Mouse (Mus musculus): ENCODE measurements around the gene Astn1. TPM values are rescaled to one million over a fixed set of nuclear protein-coding genes. Genes with fewer than 3 reads are reported as not detected.

The Astn1 gene
- polyA plus RNA-seq (2012; rRNA removed) (3.1 and 3.8 TPM in 2 replicates), polyA plus RNA-seq (2014; fragmentation: Nextera tagmentation; extraction: Ambion mirVana) (3.1 and 4.0 TPM in 2 replicates)

- H3K4me1 ChIP-seq (ENCODE audit: control insufficient read depth, insufficient read depth, low read length) = 0 out of 2 replicates have a peak, but pooled peaks cover 3% of the 10 kb centered on the region
- no peak for TF ChIP-seq POLR2A (IDR thresholded peaks at IDR 0.05; ENCODE audit: borderline replicate concordance, extremely low read depth, insufficient read depth, insufficient read length)
- ATAC-seq (ENCODE audit: low FRiP score, low read depth) (no peak), DNase-seq (ENCODE audit: low spot score) (no peak)
- no peaks in the 10 kb centered on the region for H3K9me3 ChIP-seq (ENCODE audit: control insufficient read depth, low read length)
- H3K4me2 ChIP-seq (replicated peaks; ENCODE audit: low read depth, low read length, severe bottlenecking) = peak within 1 kb of the TSS; percentile 65
- peaks cover 18% of the 10 kb centered on the region for H3K27me3 ChIP-seq (ENCODE audit: control insufficient read depth, insufficient read depth, low read length)
- H3K4me3 ChIP-seq (replicated peaks; ENCODE audit: low read length) = peak within 1 kb of the TSS; percentile 40
- WGBS = 0% methylated on average over 2 of the region's 2 CpGs
- peak within 1 kb of the TSS; percentile 59 for H3K9ac ChIP-seq (ENCODE audit: low read depth, low read length, severe bottlenecking)
- H3K27ac ChIP-seq (replicated peaks; ENCODE audit: low read depth, low read length) = no peak within 1 kb of the TSS
- H3K36me3 ChIP-seq (ENCODE audit: control insufficient read depth, insufficient read depth, low read length) = no peaks in the 10 kb centered on the region
Observed at GRCm38 (mm10) chr1:158361964-158362291, at the start of gene Astn1. Gene Astn1, plus strand, starts transcription at chr1:158362273.

GRCm38 (mm10) chr1:158323325-158323724, 38.7 kb upstream of the Astn1 start:
- Histone ChIP-seq H3K4me2 (replicated peaks; ENCODE audit: low read depth, low read length, severe bottlenecking) (no peak overlapping the region), H3K27me3 (ENCODE audit: control insufficient read depth, insufficient read depth, low read length) (no peaks in the 10 kb centered on the region), H3K36me3 (ENCODE audit: control insufficient read depth, insufficient read depth, low read length) (no peaks in the 10 kb centered on the region), H3K4me1 (ENCODE audit: control insufficient read depth, insufficient read depth, low read length) (no peaks in the 10 kb centered on the region), H3K9me3 (ENCODE audit: control insufficient read depth, low read length) (no peaks in the 10 kb centered on the region), H3K4me3 (replicated peaks; ENCODE audit: low read length) (no peak overlapping the region), H3K9ac (ENCODE audit: low read depth, low read length, severe bottlenecking) (no peak overlapping the region), H3K27ac (replicated peaks; ENCODE audit: low read depth, low read length) (no peak overlapping the region)
- ATAC-seq (ENCODE audit: low FRiP score, low read depth) = no peak
- no peak for DNase-seq (ENCODE audit: low spot score)
- TF ChIP-seq POLR2A (IDR thresholded peaks at IDR 0.05; ENCODE audit: borderline replicate concordance, extremely low read depth, insufficient read depth, insufficient read length) = no peak
- 83% methylated on average over 6 of the region's 6 CpGs for WGBS

GRCm38 (mm10) chr1:158328126-158328525, 33.9 kb upstream of the Astn1 start:
- no peak for TF ChIP-seq POLR2A (IDR thresholded peaks at IDR 0.05; ENCODE audit: borderline replicate concordance, extremely low read depth, insufficient read depth, insufficient read length)
- Histone ChIP-seq H3K4me2 (replicated peaks; ENCODE audit: low read depth, low read length, severe bottlenecking) (no peak overlapping the region), H3K36me3 (ENCODE audit: control insufficient read depth, insufficient read depth, low read length) (no peaks in the 10 kb centered on the region)

GRCm38 (mm10) chr1:158328839-158329238, 33.2 kb upstream of the Astn1 start:
- Histone ChIP-seq H3K9ac (ENCODE audit: low read depth, low read length, severe bottlenecking) (no peak overlapping the region), H3K4me2 (replicated peaks; ENCODE audit: low read depth, low read length, severe bottlenecking) (no peak overlapping the region), H3K27ac (replicated peaks; ENCODE audit: low read depth, low read length) (no peak overlapping the region), H3K9me3 (ENCODE audit: control insufficient read depth, low read length) (no peaks in the 10 kb centered on the region), H3K4me1 (ENCODE audit: control insufficient read depth, insufficient read depth, low read length) (no peaks in the 10 kb centered on the region), H3K36me3 (ENCODE audit: control insufficient read depth, insufficient read depth, low read length) (no peaks in the 10 kb centered on the region), H3K27me3 (ENCODE audit: control insufficient read depth, insufficient read depth, low read length) (no peaks in the 10 kb centered on the region), H3K4me3 (replicated peaks; ENCODE audit: low read length) (no peak overlapping the region)
- no peak for TF ChIP-seq POLR2A (IDR thresholded peaks at IDR 0.05; ENCODE audit: borderline replicate concordance, extremely low read depth, insufficient read depth, insufficient read length)
- WGBS = 86% methylated on average over 2 of the region's 2 CpGs
- no peak for ATAC-seq (ENCODE audit: low FRiP score, low read depth)
- DNase-seq (ENCODE audit: low spot score) = no peak

More at GRCm38 (mm10) chr1:158328126-158328525, 33.9 kb upstream of the Astn1 start:
- no peaks in the 10 kb centered on the region for H3K4me1 ChIP-seq (ENCODE audit: control insufficient read depth, insufficient read depth, low read length)
- WGBS = 85% methylated on average over 5 of the region's 5 CpGs
- no peaks in the 10 kb centered on the region for H3K27me3 ChIP-seq (ENCODE audit: control insufficient read depth, insufficient read depth, low read length)
- no peak overlapping the region for H3K9ac ChIP-seq (ENCODE audit: low read depth, low read length, severe bottlenecking)
- no peak overlapping the region for H3K27ac ChIP-seq (replicated peaks; ENCODE audit: low read depth, low read length)
- ATAC-seq (ENCODE audit: low FRiP score, low read depth) (no peak), DNase-seq (ENCODE audit: low spot score) (no peak)
- no peaks in the 10 kb centered on the region for H3K9me3 ChIP-seq (ENCODE audit: control insufficient read depth, low read length)
- H3K4me3 ChIP-seq (replicated peaks; ENCODE audit: low read length) = no peak overlapping the region

- ATAC-seq (ENCODE audit: low FRiP score, low read depth) (no peak), DNase-seq (ENCODE audit: low spot score) (no peak)
- Histone ChIP-seq H3K4me2 (replicated peaks; ENCODE audit: low read depth, low read length, severe bottlenecking) (no peak overlapping the region), H3K9ac (ENCODE audit: low read depth, low read length, severe bottlenecking) (no peak overlapping the region), H3K27ac (replicated peaks; ENCODE audit: low read depth, low read length) (no peak overlapping the region), H3K4me3 (replicated peaks; ENCODE audit: low read length) (no peak overlapping the region), H3K4me1 (ENCODE audit: control insufficient read depth, insufficient read depth, low read length) (no peaks in the 10 kb centered on the region), H3K9me3 (ENCODE audit: control insufficient read depth, low read length) (no peaks in the 10 kb centered on the region), H3K27me3 (ENCODE audit: control insufficient read depth, insufficient read depth, low read length) (no peaks in the 10 kb centered on the region), H3K36me3 (ENCODE audit: control insufficient read depth, insufficient read depth, low read length) (no peaks in the 10 kb centered on the region)
- no peak for TF ChIP-seq POLR2A (IDR thresholded peaks at IDR 0.05; ENCODE audit: borderline replicate concordance, extremely low read depth, insufficient read depth, insufficient read length)
- 51% methylated on average over 6 of the region's 6 CpGs for WGBS
Observed at GRCm38 (mm10) chr1:158343243-158343714, 18.8 kb upstream of the Astn1 start.

Measured in limb, embryonic 14.5 days (tissue).